In the genomic region with DNA sequence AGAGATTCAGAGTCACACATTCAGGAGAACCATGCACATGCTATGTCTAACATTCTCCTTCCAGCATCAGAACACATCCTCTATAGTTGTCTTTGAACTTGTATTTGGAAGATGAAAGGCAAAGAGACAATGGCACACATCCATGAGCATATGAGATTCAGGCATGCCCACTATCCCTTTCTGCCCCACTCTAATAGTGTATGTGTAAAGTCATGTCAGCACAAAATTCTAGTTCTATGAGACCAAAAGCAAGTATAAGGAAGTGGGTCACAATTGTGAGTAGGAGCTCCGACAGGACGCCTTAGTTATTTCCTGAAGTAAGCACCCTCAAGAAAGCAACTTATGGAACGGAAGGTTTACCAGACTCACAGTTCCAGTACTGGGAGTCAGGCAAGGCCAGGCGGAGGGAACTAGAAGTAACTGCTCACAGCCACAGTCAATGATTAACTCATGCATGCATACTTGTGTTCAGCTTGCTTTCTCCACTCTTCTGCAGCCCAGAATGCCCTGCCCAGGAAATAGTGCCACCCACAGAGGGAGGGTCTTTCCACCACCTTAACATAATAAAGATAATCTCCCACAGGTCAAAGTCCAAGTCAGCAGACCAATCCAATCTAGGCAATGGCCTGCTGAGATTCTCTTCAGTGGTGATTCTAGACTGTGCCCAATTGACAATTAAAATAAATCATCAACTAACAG, we compare ENCODE assay signal across 15 mouse cellular contexts.
DNase-seq lines count a peak whose midpoint lies in the region; ATAC-seq and TF ChIP-seq lines count a peak whose summit lies in the region.
"Had no signal": no experiment of that assay in that cellular context is flagged by ENCODE, and none has a peak within 500 bp of the region (broad histone marks: within the 10 kb centered on the region; RNA-seq: fewer than 3 reads in every experiment).

No protein-coding gene starts in this region.

- no peaks in the 10 kb centered on the region for H3K36me3 ChIP-seq in stomach, postnatal 0 days (ENCODE audit: control insufficient read depth, insufficient read depth, low read length)

- no peaks in the 10 kb centered on the region for H3K27me3 ChIP-seq in stomach, postnatal 0 days (ENCODE audit: control insufficient read depth, insufficient read depth, low read length)

- no peak overlapping the region for H3K27ac ChIP-seq in stomach, postnatal 0 days (replicated peaks)
- H3K27ac ChIP-seq in layer of hippocampus, adult 2 months = no peak overlapping the region

- no peak overlapping the region for H3K4me2 ChIP-seq in stomach, postnatal 0 days (replicated peaks; ENCODE audit: low read depth)
- H3K4me2 ChIP-seq: heart, embryonic 11.5 days had no signal

- WGBS in stomach, postnatal 0 days = 58% methylated on average over 4 of the region's 4 CpGs

- no peak overlapping the region for H3K9ac ChIP-seq in stomach, postnatal 0 days (ENCODE audit: low read length)
- H3K9ac ChIP-seq: forebrain, postnatal 0 days had no signal

- TF ChIP-seq EP300 in stomach, postnatal 0 days (optimal IDR thresholded peaks at IDR 0.05) = no peak

- no peaks in the 10 kb centered on the region for H3K9me3 ChIP-seq in stomach, postnatal 0 days (ENCODE audit: control insufficient read depth, low read length)

- H3K4me1 ChIP-seq in stomach, postnatal 0 days (replicated peaks; ENCODE audit: control insufficient read depth, insufficient read depth) = no peaks in the 10 kb centered on the region

- peak; percentile 97 for ATAC-seq in stomach, postnatal 0 days (ENCODE audit: low FRiP score, low TSS enrichment)
- ATAC-seq: forebrain, postnatal 0 days had no signal

- TF ChIP-seq CTCF in stomach, postnatal 0 days (IDR thresholded peaks at IDR 0.05; ENCODE audit: low read depth) = no peak
- no peak for TF ChIP-seq CTCF in layer of hippocampus, adult 2 months (conservative IDR thresholded peaks at IDR 0.05)

- H3K4me3 ChIP-seq in stomach, postnatal 0 days (ENCODE audit: low read depth, low read length) = no peak overlapping the region
- H3K4me3 ChIP-seq in layer of hippocampus, adult 2 months = no peak overlapping the region
- H3K4me3 ChIP-seq: erythroblast, embryonic 14.5 days had no signal

- DNase-seq in lung, postnatal 36 days = peak; percentile 11
- no peak for DNase-seq in lung, postnatal 4 days
- DNase-seq in kidney, adult 11 months = peak; percentile 80
- DNase-seq in kidney, postnatal 14 days = peak; percentile 76
- DNase-seq in stomach, postnatal 0 days (ENCODE audit: low spot score) = peak; percentile 61
- DNase-seq in layer of hippocampus, adult 2 months (ENCODE audit: low spot score in 2 of 2) = no peak
- no peak for DNase-seq in gastrocnemius, adult 8-10 months (ENCODE audit: low spot score in 2 of 2)
- no peak for DNase-seq in adrenal gland, postnatal 25 days
- DNase-seq: cerebellum, adult 8-10 months; forebrain, postnatal 0 days; gastrocnemius, postnatal 36 days; heart, postnatal 36 days; retina, postnatal 1 day had no signal

Comparison
In these comparisons a context has a peak if more than half of its experiments do, and no peak if none do; other contexts are left out.
1. DNase-seq: peak in lung, postnatal 36 days (single experiment), kidney, adult 11 months (single experiment), kidney, postnatal 14 days (single experiment) and stomach, postnatal 0 days (single experiment); none in lung, postnatal 4 days (0 of 2), layer of hippocampus, adult 2 months (0 of 2), gastrocnemius, adult 8-10 months (0 of 2) and adrenal gland, postnatal 25 days (single experiment).